Mouse (Mus musculus) retina, adult 2 months (tissue): ENCODE measurements at regions not wholly inside any gene's neighbourhood (a gene's known extent, or its start where the extent isn't known, plus 50 kb on each side); places are given as distances from the start of the nearest gene placed in this dataset.

ENCODE experiments used
- DNase-seq: peaks from one replicate; pipeline ENCODE4 v3.0.0-alpha.2; 2012; ENCODE audit warnings: low read depth, low spot score

- DNase-seq, result no peak
Observed at GRCm38 (mm10) chr16:74739194-74740135, 327.8 kb upstream of the Robo2 start.

- DNase-seq, result no peak
Observed at GRCm38 (mm10) chr16:74732940-74733776, 321.5 kb upstream of the Robo2 start.

GRCm38 (mm10) chr16:74730169-74730794 lies 318.7 kb upstream of the Robo2 start:
- DNase-seq, result no peak

GRCm38 (mm10) chr16:74723217-74723616 lies 311.6 kb upstream of the Robo2 start:
- DNase-seq, result no peak

- no peak for DNase-seq
Observed at GRCm38 (mm10) chr16:74718154-74718553, 306.5 kb upstream of the Robo2 start.

- DNase-seq, result no peak
Observed at GRCm38 (mm10) chr16:74717622-74718021, 306.0 kb upstream of the Robo2 start.

- DNase-seq, result no peak
Observed at GRCm38 (mm10) chr16:74714950-74715349, 303.3 kb upstream of the Robo2 start.

GRCm38 (mm10) chr16:74712515-74712914 lies 300.9 kb upstream of the Robo2 start:
- DNase-seq, result no peak

- DNase-seq, result no peak
Observed at GRCm38 (mm10) chr16:74702067-74702466, 290.4 kb upstream of the Robo2 start.

GRCm38 (mm10) chr16:74683371-74683770 lies 271.7 kb upstream of the Robo2 start:
- no peak for DNase-seq

- no peak for DNase-seq
Observed at GRCm38 (mm10) chr16:74675586-74675985, 264.0 kb upstream of the Robo2 start.

GRCm38 (mm10) chr16:74671466-74671865 lies 259.8 kb upstream of the Robo2 start:
- DNase-seq, result no peak

- DNase-seq, result no peak
Observed at GRCm38 (mm10) chr16:74664337-74664736, 252.7 kb upstream of the Robo2 start.

GRCm38 (mm10) chr16:74651244-74651643 lies 239.6 kb upstream of the Robo2 start:
- DNase-seq, result no peak

GRCm38 (mm10) chr16:74649207-74649606 lies 237.6 kb upstream of the Robo2 start:
- no peak for DNase-seq

- DNase-seq, result no peak
Observed at GRCm38 (mm10) chr16:74648384-74648783, 236.8 kb upstream of the Robo2 start.

GRCm38 (mm10) chr16:74644750-74645366 lies 233.2 kb upstream of the Robo2 start:
- DNase-seq, result no peak

- no peak for DNase-seq
Observed at GRCm38 (mm10) chr16:74639805-74640204, 228.2 kb upstream of the Robo2 start.

GRCm38 (mm10) chr16:74637638-74638037 lies 226.0 kb upstream of the Robo2 start:
- no peak for DNase-seq

- no peak for DNase-seq
Observed at GRCm38 (mm10) chr16:74625783-74626182, 214.2 kb upstream of the Robo2 start.

GRCm38 (mm10) chr16:74612072-74612471 lies 200.4 kb upstream of the Robo2 start:
- DNase-seq, result no peak

GRCm38 (mm10) chr16:74609564-74609963 lies 197.9 kb upstream of the Robo2 start:
- no peak for DNase-seq
